17 mouse cellular contexts compared by ENCODE assay signal in genomic region chr7:139392106-139392505, GRCm38 (mm10). TPM values are rescaled to one million over a fixed set of nuclear protein-coding genes. Genes with fewer than 3 reads are reported as not detected.
DNase-seq lines count a peak whose midpoint lies in the region; ATAC-seq lines count a peak whose summit lies in the region.
"Had no signal": no experiment of that assay in that cellular context is flagged by ENCODE, and none has a peak within 500 bp of the region (broad histone marks: within the 10 kb centered on the region; RNA-seq: fewer than 3 reads in every experiment).

No protein-coding gene starts in this region.

- 0 out of 2 replicates have a peak, but pooled peaks cover 4% of the 10 kb centered on the region for H3K36me3 ChIP-seq in heart, embryonic 13.5 days
- H3K36me3 ChIP-seq in midbrain, embryonic 11.5 days (ENCODE audit: control insufficient read depth, insufficient read depth, low read length), result no peaks in the 10 kb centered on the region
- no peaks in the 10 kb centered on the region for H3K36me3 ChIP-seq in midbrain, embryonic 10.5 days
- H3K36me3 ChIP-seq: hindbrain, embryonic 12.5 days had no signal

- no peaks in the 10 kb centered on the region for H3K27me3 ChIP-seq in heart, embryonic 13.5 days (replicated peaks)
- no peaks in the 10 kb centered on the region for H3K27me3 ChIP-seq in midbrain, embryonic 11.5 days (ENCODE audit: control insufficient read depth, insufficient read depth, low read length)
- H3K27me3 ChIP-seq in midbrain, embryonic 10.5 days (ENCODE audit: low read depth, poor library complexity, severe bottlenecking), result no peaks in the 10 kb centered on the region
- H3K27me3 ChIP-seq: hindbrain, embryonic 12.5 days had no signal

- no peak for ATAC-seq in heart, embryonic 13.5 days (ENCODE audit: extremely low read depth, insufficient number of reproducible peaks, low FRiP score, low TSS enrichment)
- ATAC-seq in midbrain, embryonic 11.5 days (ENCODE audit: low FRiP score), result no peak
- ATAC-seq in erythroid progenitor cell, adult 5-6 weeks (replicated peaks; ENCODE audit: low FRiP score, poor library complexity, severe bottlenecking), result no peak
- ATAC-seq: activated CD4-positive, CD25-positive, alpha-beta regulatory T cell, adult 4 months; forebrain, embryonic 16.5 days had no signal

- H3K4me1 ChIP-seq in heart, embryonic 13.5 days, result peaks cover 84% of the 10 kb centered on the region
- H3K4me1 ChIP-seq in midbrain, embryonic 11.5 days (ENCODE audit: control insufficient read depth, insufficient read depth, low read length), result peaks cover 8% of the 10 kb centered on the region
- peaks cover 44% of the 10 kb centered on the region for H3K4me1 ChIP-seq in midbrain, embryonic 10.5 days

- H3K9ac ChIP-seq in heart, embryonic 13.5 days, result peak overlapping the region; percentile 100
- H3K9ac ChIP-seq in midbrain, embryonic 11.5 days (ENCODE audit: low read length), result no peak overlapping the region
- H3K9ac ChIP-seq: hindbrain, embryonic 12.5 days had no signal

- 73% methylated on average over 2 of the region's 2 CpGs for WGBS in heart, embryonic 13.5 days
- WGBS in midbrain, embryonic 11.5 days, result 79% methylated on average over 2 of the region's 2 CpGs
- WGBS in midbrain, embryonic 10.5 days, result 83% methylated on average over 2 of the region's 2 CpGs

- H3K4me2 ChIP-seq in heart, embryonic 13.5 days, result peak overlapping the region; percentile 80
- no peak overlapping the region for H3K4me2 ChIP-seq in midbrain, embryonic 11.5 days
- H3K4me2 ChIP-seq: hindbrain, embryonic 12.5 days had no signal

- H3K27ac ChIP-seq in heart, embryonic 13.5 days (replicated peaks), result peak overlapping the region; percentile 70
- H3K27ac ChIP-seq in midbrain, embryonic 11.5 days (ENCODE audit: low read depth, low read length), result no peak overlapping the region
- no peak overlapping the region for H3K27ac ChIP-seq in midbrain, embryonic 10.5 days (replicated peaks)
- H3K27ac ChIP-seq: hindbrain, embryonic 12.5 days had no signal

- H3K4me3 ChIP-seq in heart, embryonic 13.5 days, result 0 out of 2 replicates have a peak overlapping the region, but pooled peaks have one; percentile 88
- H3K4me3 ChIP-seq in midbrain, embryonic 11.5 days (ENCODE audit: low read depth, low read length), result no peak overlapping the region
- H3K4me3 ChIP-seq in midbrain, embryonic 10.5 days, result no peak overlapping the region
- H3K4me3 ChIP-seq: erythroblast, embryonic 14.5 days; hindbrain, embryonic 12.5 days had no signal

- no peaks in the 10 kb centered on the region for H3K9me3 ChIP-seq in heart, embryonic 13.5 days
- H3K9me3 ChIP-seq in midbrain, embryonic 11.5 days (ENCODE audit: control insufficient read depth, low read length), result no peaks in the 10 kb centered on the region
- H3K9me3 ChIP-seq in midbrain, embryonic 10.5 days (replicated peaks), result no peaks in the 10 kb centered on the region
- H3K9me3 ChIP-seq: hindbrain, embryonic 12.5 days had no signal

- peak; percentile 25 to 32 for DNase-seq in cerebellum, postnatal 14 days
- no peak for DNase-seq in cerebellum, postnatal 10 days
- no peak for DNase-seq in heart, adult 9 months (ENCODE audit: low spot score in 2 of 2)
- peak; percentile 51 for DNase-seq in midbrain, embryonic 11.5 days (ENCODE audit: low spot score, missing footprints)
- no peak for DNase-seq in midbrain, embryonic 10.5 days (ENCODE audit: low spot score)
- DNase-seq in frontal cortex, postnatal 10 days (ENCODE audit: low spot score in 2 of 2), result no peak
- DNase-seq: adrenal gland, postnatal 36 days; gastrocnemius, postnatal 10 days; kidney, adult 11 months; lung, postnatal 14 days; midbrain, embryonic 14.5 days had no signal

RNA-seq across cellular contexts. Expression of gene Inpp5a, which starts 3.2 kb away (rescaled TPM):
- polyA plus RNA-seq in heart, embryonic 13.5 days (2015; fragmentation: Nextera tagmentation; extraction: Ambion mirVana), result 58.4 and 58.5 TPM in 2 replicates
- 23.2 and 25.2 TPM in 2 replicates for polyA plus RNA-seq in midbrain, embryonic 11.5 days (2014; fragmentation: Nextera tagmentation; extraction: Ambion mirVana)
- polyA plus RNA-seq in midbrain, embryonic 10.5 days (2016; fragmentation: Nextera tagmentation; extraction: Ambion mirVana), result 17.3 and 19.2 TPM in 2 replicates
- 17.7 and 20.1 TPM in 2 replicates for total RNA-seq in erythroid progenitor cell, adult 5-6 weeks (2015; ENCODE audit: low replicate concordance)
- total RNA-seq in erythroid progenitor cell, adult 5-6 weeks (2017; ENCODE audit: low replicate concordance), result 9.0 and 14.7 TPM in 2 replicates

Comparison
In these comparisons a context has a peak if more than half of its experiments do, and no peak if none do; other contexts are left out.
1. DNase-seq: peak in cerebellum, postnatal 14 days (2 of 2) and midbrain, embryonic 11.5 days (single experiment); none in cerebellum, postnatal 10 days (0 of 2), heart, adult 9 months (0 of 2), midbrain, embryonic 10.5 days (single experiment) and frontal cortex, postnatal 10 days (0 of 2).